Mouse (Mus musculus) 416B (cell line): ENCODE data around the gene Gdf3.
"Not testable (repeated sequence)": the region's sequence is repeated elsewhere in the genome, so short reads cannot be mapped to it uniquely, and the experiment has no call there.

Experiments
- DNase-seq: peaks from one replicate; pipeline ENCODE4 v3.0.0; 2011; ENCODE audit warnings: low read depth

Gdf3 gene

GRCm38 (mm10) chr6:122609771-122610170 is at the start of gene Gdf3:
Gdf3 (minus strand) TSS chr6:122610087.
- no peak for DNase-seq

DNA sequence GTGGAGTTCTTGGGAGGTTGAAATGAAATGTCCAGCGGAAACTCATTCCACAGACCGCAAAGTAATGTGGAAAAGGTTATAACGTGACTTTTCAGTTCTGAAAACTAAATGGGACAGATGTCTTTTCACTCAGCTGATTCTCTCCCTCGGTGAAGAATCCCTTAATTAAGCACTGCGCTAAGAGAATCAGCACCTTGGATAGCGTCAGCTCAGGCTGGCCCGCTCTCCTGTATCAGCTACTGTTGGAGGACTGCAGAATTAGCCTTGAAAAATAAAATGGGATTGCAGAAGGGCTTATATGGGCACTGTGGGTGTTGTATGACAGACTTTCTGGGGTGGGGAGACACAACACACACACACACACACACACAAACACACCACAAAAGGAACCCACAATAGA is 49.7 kb upstream of the Gdf3 start:
- peak; percentile 59 for DNase-seq

DNA sequence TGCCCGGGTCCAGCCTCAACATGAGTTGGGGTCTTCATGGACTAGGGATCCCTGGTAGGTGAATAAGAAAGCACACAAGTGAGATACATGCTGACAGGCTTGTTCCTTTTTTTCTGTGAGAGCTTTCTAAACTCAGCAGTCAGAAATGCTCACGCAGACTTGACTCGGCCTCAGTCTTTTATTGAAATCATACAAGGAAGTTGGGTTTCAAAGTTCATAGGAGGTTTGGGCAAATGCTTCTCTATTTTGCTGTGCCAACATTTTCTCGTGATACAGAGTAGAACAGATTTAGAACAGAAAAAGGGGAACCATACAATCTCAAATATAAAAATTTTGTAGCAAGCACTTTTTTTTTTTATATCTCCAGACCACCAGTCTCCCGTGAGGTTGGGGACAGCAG is 47.7 kb upstream of the Gdf3 start:
- no peak for DNase-seq

GRCm38 (mm10) chr6:122654301-122654700 is 44.4 kb upstream of the Gdf3 start:
- peak; percentile 74 for DNase-seq

GRCm38 (mm10) chr6:122650398-122650980 is 40.6 kb upstream of the Gdf3 start:
- no peak for DNase-seq

GRCm38 (mm10) chr6:122649903-122650302 is 40.0 kb upstream of the Gdf3 start:
- no peak for DNase-seq

- not testable (repeated sequence) for DNase-seq
Observed at GRCm38 (mm10) chr6:122644196-122644595, 34.3 kb upstream of the Gdf3 start.

- not testable (repeated sequence) for DNase-seq
Observed at GRCm38 (mm10) chr6:122637566-122637965, 27.7 kb upstream of the Gdf3 start.

DNA sequence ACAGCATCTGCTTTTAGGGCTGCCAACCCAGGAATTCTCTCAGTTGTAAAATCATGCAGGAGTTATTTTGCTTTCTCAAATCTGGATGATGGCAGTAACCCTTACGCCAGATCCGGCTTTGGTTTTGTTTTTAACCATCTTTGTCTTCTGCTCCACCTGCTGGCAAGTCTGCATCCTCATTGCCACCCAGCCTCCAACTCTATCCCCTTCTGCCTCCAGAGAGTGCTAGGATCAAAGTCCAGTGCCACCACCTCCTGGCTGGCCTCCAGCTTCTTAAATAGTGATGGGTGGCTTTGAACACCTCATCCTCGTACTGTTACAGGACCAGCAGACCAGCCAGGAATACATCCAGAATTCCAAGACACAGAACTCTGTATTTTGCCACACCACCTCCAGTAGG is 26.8 kb upstream of the Gdf3 start:
- no peak for DNase-seq

DNA sequence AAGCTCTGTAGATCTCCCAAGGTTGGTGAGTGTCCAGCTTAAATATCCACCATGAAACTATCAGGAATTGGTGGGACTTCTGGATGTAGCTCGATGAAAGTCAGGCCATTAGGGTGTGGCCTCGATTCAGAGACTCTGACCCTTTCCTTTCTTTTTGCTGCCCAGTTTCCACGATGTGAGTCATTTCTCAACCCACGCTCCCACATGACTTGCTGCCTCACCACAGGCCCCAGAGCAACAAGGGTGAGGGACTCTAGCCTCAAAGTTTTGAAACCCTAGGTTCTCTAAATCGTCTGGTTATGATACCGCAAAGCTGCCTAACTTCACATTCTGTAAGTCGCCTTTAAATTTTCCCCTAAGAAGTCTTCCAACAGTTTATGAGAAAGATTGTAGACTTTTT is 25.4 kb upstream of the Gdf3 start:
- peak; percentile 73 for DNase-seq

GRCm38 (mm10) chr6:122633411-122633810 is 23.5 kb upstream of the Gdf3 start:
- DNase-seq: peak; percentile 54

- no peak for DNase-seq
Observed at GRCm38 (mm10) chr6:122627469-122628108, 17.7 kb upstream of the Gdf3 start.

DNA sequence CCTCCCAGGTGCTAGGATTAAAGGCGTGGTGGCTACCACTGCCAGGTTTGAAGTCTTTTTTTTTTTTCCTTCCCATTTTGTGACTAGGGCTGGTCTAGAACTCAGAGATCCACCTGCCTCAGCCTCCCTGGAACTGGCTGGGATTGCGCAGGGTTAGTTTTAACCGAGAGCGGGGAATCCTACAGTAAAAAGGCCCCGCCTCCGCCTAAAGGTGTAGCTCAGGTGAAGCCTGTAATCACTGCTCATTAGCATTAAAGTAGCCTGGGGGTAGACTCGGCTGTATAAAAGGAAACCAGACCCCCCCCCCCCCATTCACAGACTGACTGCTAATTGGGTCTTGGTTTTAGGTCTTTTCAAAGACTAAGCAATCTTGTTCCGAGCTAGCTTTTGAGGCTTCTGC is 16.2 kb upstream of the Gdf3 start, which contains the start of gene Dppa3:
TSS of gene Dppa3 (plus strand) at position 301 of the 400 bp plus-strand sequence.
- DNase-seq: no peak

DNA sequence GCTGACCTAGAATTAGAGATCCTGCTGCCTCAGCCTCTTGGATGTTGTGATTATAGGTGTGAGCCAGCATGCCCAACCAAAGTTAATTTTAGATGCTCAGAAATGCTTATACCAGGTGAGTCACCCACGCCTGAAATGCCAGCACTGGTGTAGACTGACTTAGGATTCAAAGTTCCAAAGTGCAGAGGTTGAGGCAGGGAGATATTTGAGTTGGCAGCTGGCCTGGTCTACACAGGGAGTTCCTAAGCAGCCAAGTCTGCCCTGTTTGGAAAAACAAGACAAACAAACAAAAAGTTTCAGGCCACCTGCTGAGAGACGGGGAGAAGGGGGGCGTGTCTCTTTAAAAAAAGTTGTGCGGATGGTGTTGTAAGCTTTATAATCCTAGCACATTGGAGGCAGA is 15.3 kb upstream of the Gdf3 start:
- DNase-seq: no peak

DNA sequence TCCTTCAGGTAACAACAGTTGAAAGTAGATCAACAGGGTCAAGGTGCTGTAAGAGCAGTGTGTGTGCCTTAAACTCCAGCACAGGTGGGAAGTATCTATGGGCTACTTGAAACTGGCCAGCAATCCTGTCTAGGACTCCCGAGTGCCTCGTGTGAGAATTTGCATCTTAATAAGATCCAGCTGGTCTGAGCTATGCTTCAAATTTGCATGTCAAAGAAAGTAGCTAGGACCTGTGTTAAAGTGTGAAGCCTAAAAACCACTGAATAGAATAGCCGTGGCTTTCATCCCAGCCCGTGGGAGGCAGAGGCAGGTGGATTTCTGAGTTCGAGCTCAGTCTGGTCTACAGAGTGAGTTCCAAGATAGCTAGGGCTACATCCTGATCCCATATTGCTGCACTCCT is 14.6 kb upstream of the Gdf3 start:
- DNase-seq: no peak

DNA sequence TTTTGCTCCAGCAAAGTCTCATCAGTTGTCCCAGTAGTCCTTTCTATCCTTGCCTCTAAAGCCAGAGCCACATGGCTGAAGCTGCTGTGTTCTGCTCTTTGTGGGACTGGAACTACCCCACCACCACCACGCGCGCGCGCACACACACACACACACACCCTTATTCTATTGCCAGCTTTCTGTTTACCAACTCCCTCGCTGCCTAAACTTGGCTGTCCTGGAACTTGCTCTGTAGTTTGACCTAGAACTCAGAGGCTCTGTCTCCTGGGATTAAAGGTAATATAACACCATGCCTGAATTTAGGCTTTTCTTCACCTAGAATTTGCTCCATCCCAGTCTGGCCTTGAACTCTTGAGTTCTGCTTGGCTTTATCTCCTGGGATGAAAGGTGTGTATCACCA is 11.2 kb upstream of the Gdf3 start:
- DNase-seq: no peak

- DNase-seq: no peak
Observed at GRCm38 (mm10) chr6:122616022-122616421, 6.1 kb upstream of the Gdf3 start.

- peak; percentile 40 for DNase-seq
Observed at GRCm38 (mm10) chr6:122614047-122614446, 4.2 kb upstream of the Gdf3 start.

- DNase-seq: no peak
Observed at GRCm38 (mm10) chr6:122612426-122612825, 2.5 kb upstream of the Gdf3 start.

DNA sequence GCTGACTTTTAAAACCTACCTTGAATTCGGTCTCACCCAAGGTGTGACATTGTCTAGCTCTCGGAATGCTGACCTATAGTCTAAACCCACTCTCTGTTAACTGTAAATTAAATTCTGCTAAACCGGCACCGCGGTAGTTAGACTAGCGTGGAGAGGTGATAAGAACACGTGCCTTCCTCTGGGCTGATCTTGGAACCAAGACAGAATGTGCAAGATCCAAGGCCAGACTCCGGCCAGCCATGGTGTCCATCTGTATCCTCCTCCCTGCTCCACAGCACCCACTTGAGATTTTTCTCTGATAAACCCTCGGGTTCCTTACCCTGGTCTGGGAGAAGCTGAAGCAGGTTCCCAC is 534 bp downstream of the Gdf3 start:
- no peak for DNase-seq

GRCm38 (mm10) chr6:122608434-122609376 is 1.2 kb downstream of the Gdf3 start:
- DNase-seq: no peak

- DNase-seq: no peak
Observed at GRCm38 (mm10) chr6:122607700-122608099, 2.2 kb downstream of the Gdf3 start.

DNA sequence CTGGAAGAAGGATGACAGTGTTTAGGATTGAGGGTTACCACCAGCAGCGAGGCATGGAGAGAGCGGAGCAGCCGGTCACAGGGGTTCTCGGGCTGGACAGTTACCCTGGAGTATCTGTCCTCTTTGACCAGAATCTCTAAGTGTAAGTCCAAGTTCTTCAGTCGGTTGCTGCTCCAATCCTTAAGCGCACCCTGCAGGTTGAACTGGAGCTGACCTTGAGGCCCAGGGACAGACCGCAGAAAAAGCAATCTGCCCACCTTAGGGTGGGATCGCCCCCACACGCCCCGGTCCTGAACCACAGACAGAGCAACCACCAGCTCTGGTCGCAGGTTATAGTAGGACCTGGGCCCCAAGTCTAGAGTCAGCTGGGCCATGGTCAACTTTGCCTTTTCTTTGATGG is 3.2 kb downstream of the Gdf3 start:
- no peak for DNase-seq
